Mouse (Mus musculus) c-Kit-positive CD71-negative TER-119-negative erythroid progenitor cells, embryonic 14.5 days (primary cell): ENCODE results near the gene Olfr541.
"Not testable (repeated sequence)": the region's sequence is repeated elsewhere in the genome, so short reads cannot be mapped to it uniquely, and the experiment has no call there.

ENCODE experiments used
- DNase-seq: peaks from one replicate; pipeline ENCODE4 v3.0.0-alpha.2; 2013; ENCODE audit warnings: low read depth

The Olfr541 gene

GRCm38 (mm10) chr7:140696967-140697366 lies at the start of gene Olfr541:
TSS of gene Olfr541 (plus strand) at chr7:140697267.
- DNase-seq, result no peak

GRCm38 (mm10) chr7:140659630-140660029 lies 37.4 kb upstream of the Olfr541 start, which contains the start of gene Olfr539:
TSS of gene Olfr539 (plus strand) at chr7:140659930.
- DNase-seq, result no peak

GRCm38 (mm10) chr7:140670693-140671092 lies 26.4 kb upstream of the Olfr541 start:
- DNase-seq, result not testable (repeated sequence)

GRCm38 (mm10) chr7:140675863-140676262 lies 21.2 kb upstream of the Olfr541 start:
- DNase-seq, result no peak

GRCm38 (mm10) chr7:140679591-140679990 lies 17.5 kb upstream of the Olfr541 start:
- not testable (repeated sequence) for DNase-seq

GRCm38 (mm10) chr7:140681651-140682050 lies 15.4 kb upstream of the Olfr541 start, which contains the start of gene Olfr45:
TSS of gene Olfr45 (plus strand) at chr7:140681951.
- DNase-seq, result no peak

- DNase-seq, result no peak
Observed at GRCm38 (mm10) chr7:140706348-140706747, 9.3 kb downstream of the Olfr541 start.

- no peak for DNase-seq
Observed at GRCm38 (mm10) chr7:140707536-140708284, 10.6 kb downstream of the Olfr541 start.

GRCm38 (mm10) chr7:140717155-140718055 lies 20.3 kb downstream of the Olfr541 start:
- DNase-seq, result no peak

GRCm38 (mm10) chr7:140721095-140721494 lies 24.0 kb downstream of the Olfr541 start:
- no peak for DNase-seq

GRCm38 (mm10) chr7:140725558-140725957 lies 28.5 kb downstream of the Olfr541 start:
- DNase-seq, result no peak

- no peak for DNase-seq
Observed at GRCm38 (mm10) chr7:140733162-140733561, 36.1 kb downstream of the Olfr541 start.

- DNase-seq, result no peak
Observed at GRCm38 (mm10) chr7:140747402-140747801, 50.3 kb downstream of the Olfr541 start.

- DNase-seq, result no peak
Observed at GRCm38 (mm10) chr7:140748116-140748826, 51.2 kb downstream of the Olfr541 start.

- no peak for DNase-seq
Observed at GRCm38 (mm10) chr7:140748827-140749160, 51.7 kb downstream of the Olfr541 start.

- DNase-seq, result no peak
Observed at GRCm38 (mm10) chr7:140754556-140754955, 57.5 kb downstream of the Olfr541 start.
